Mouse (Mus musculus) ES-Bruce4 (cell line): ENCODE data around the gene Stx5a. TPM values are rescaled to one million over a fixed set of nuclear protein-coding genes. Genes with fewer than 3 reads are reported as not detected.
A peak's percentile ranks its signal among the peaks of the same experiment; 100 is the strongest.

Experiments
- H3K27ac ChIP-seq: 2 replicates; pipeline ENCODE4 v1.5.1; 2012; ENCODE audit warnings: low read length, inconsistent platforms; ENCODE audit not compliant: insufficient read depth
- H3K27me3 ChIP-seq: 2 replicates; pipeline ENCODE4 v1.6.1; 2012; ENCODE audit warnings: mild to moderate bottlenecking, low read length, inconsistent platforms; ENCODE audit not compliant: control insufficient read depth, poor library complexity, insufficient read depth, severe bottlenecking
- H3K36me3 ChIP-seq: 2 replicates; pipeline ENCODE4 v1.6.1; 2012; ENCODE audit warnings: inconsistent platforms, mild to moderate bottlenecking, low read length, moderate library complexity; ENCODE audit not compliant: control insufficient read depth, poor library complexity, insufficient read depth, severe bottlenecking
- H3K4me1 ChIP-seq: one replicate; pipeline ENCODE4 v1.8.1; 2011; ENCODE audit warnings: low read length; ENCODE audit not compliant: control insufficient read depth, insufficient read depth
- H3K4me3 ChIP-seq: 2 replicates; pipeline ENCODE4 v1.5.1; 2011; ENCODE audit warnings: low read depth, mild to moderate bottlenecking, low read length
- H3K9ac ChIP-seq: 2 replicates; pipeline ENCODE4 v1.6.1; 2012; ENCODE audit warnings: low read depth, mild to moderate bottlenecking, inconsistent platforms; ENCODE audit not compliant: poor library complexity, severe bottlenecking
- H3K9me3 ChIP-seq: replicated peaks from 2 replicates; pipeline ENCODE4 v1.6.1; 2012; ENCODE audit warnings: mild to moderate bottlenecking, low read length, inconsistent platforms; ENCODE audit not compliant: control insufficient read depth, poor library complexity, insufficient read depth, severe bottlenecking
- CTCF ChIP-seq: IDR thresholded peaks from one replicate; pipeline ENCODE4 v1.8.1; 2011; ENCODE audit warnings: low read depth, low read length
- EP300 ChIP-seq: IDR thresholded peaks from 2 replicates; pipeline ENCODE4 v1.6.1; 2011; ENCODE audit warnings: low read depth, low read length; ENCODE audit not compliant: insufficient read depth
- POLR2A ChIP-seq: IDR thresholded peaks from one replicate; pipeline ENCODE4 v1.8.1; 2011; ENCODE audit warnings: low read length; ENCODE audit not compliant: insufficient read depth
- polyA plus RNA-seq: library from polyadenylated mRNA; stranded (reverse); fragments of >200 nt; gene quantifications from 2 replicates; pipeline ENCODE4 v1.2.4, GENCODE M21; 2011; ENCODE audit warnings: low read depth; ENCODE audit not compliant: missing spikeins, insufficient read depth, insufficient read length

Gene Stx5a
- polyA plus RNA-seq, 1 experiment = 47.1 TPM

GRCm38 (mm10) chr19:8747368-8747767 lies 6.2 kb downstream of the Stx5a start:
- Histone ChIP-seq H3K4me3 (no peak overlapping the region), H3K9me3 (no peaks in the 10 kb centered on the region), H3K36me3 (peaks cover 32% of the 10 kb centered on the region), H3K4me1 (no peaks in the 10 kb centered on the region), H3K27me3 (no peaks in the 10 kb centered on the region), H3K9ac (no peak overlapping the region), H3K27ac (no peak overlapping the region)
- TF ChIP-seq EP300 (no peak), POLR2A (no peak), CTCF (no peak)

DNA sequence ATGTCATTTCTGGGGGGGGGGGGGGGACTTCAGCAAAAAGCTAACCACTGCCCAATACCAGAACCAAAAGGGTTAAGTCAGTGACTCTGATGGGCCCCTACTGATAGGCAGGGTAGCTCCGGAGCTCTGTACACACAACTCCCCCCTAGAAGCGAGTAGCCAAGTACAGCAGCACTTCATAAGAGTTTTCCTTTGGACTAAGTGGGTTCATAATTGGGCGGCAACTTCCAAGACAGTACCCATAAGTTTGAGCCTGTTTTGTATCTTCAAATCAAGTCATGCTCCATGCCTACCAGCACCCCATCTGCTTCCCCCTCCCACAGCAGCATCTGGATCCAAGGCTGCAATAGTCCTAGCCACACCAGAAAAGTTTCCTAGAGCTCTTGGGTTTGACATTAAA lies 14.4 kb downstream of the Stx5a start:
- no peak overlapping the region for H3K4me3 ChIP-seq
- peaks cover 8% of the 10 kb centered on the region for H3K36me3 ChIP-seq
- H3K4me1 ChIP-seq = no peaks in the 10 kb centered on the region
- H3K27me3 ChIP-seq = no peaks in the 10 kb centered on the region
- TF ChIP-seq CTCF (no peak), EP300 (no peak), POLR2A (no peak)
- no peak overlapping the region for H3K27ac ChIP-seq
- H3K9ac ChIP-seq = peak overlapping the region; percentile 95
- no peaks in the 10 kb centered on the region for H3K9me3 ChIP-seq

DNA sequence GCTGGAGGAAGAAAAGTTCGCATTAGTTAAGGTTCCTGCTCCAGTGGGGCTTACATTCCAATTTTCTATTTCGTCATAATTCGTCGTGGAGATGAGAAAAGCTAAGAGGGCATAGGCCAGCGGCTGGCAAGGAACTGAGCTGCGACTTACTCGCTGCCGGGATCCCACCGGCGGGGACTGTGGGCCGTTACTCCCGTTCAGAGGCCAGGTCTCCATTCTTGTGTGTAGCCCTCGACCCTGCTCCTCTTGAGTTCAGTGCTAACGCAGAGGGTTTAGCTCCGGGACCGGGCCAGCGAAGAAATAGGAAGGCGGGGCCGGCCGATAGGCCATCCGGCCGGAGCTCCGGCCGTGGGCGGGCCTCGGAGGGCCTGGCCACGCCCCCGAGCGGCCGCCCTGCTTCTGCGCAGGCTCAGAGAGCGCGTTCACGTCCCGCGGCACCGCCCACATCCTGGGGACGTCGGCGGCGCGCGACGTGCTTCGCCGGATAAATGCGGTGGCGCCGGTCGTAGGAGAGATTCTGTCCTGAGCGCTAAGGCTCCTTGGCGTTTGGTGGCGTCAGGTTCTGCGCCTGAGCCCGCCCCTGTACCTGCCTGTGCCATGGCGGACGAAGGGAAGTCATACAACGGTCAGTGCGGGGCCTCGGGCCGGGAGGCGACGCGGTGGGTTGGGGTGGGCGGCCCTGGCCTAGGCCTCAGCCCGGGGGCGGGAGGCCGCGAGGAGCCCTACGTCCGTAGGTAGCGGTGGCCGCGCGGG lies 15.6 kb downstream of the Stx5a start, which contains the start of gene Nxf1:
Nxf1 (plus strand) TSS at position 439 of the 753 bp plus-strand sequence.
- Histone ChIP-seq H3K36me3 (peaks cover 3% of the 10 kb centered on the region), H3K27ac (peak within 1 kb of the TSS; percentile 42), H3K27me3 (no peaks in the 10 kb centered on the region), H3K4me3 (peak within 1 kb of the TSS; percentile 89), H3K4me1 (no peaks in the 10 kb centered on the region), H3K9ac (peak within 1 kb of the TSS; percentile 95), H3K9me3 (no peaks in the 10 kb centered on the region)
- TF ChIP-seq EP300 (no peak), POLR2A (peak; percentile 83), CTCF (no peak)

GRCm38 (mm10) chr19:8757471-8757998 lies 16.3 kb downstream of the Stx5a start:
- Histone ChIP-seq H3K9ac (peak overlapping the region; percentile 95), H3K27ac (no peak overlapping the region), H3K4me3 (peak overlapping the region; percentile 87), H3K9me3 (no peaks in the 10 kb centered on the region), H3K36me3 (peaks cover 9% of the 10 kb centered on the region), H3K27me3 (no peaks in the 10 kb centered on the region), H3K4me1 (no peaks in the 10 kb centered on the region)
- TF ChIP-seq CTCF (no peak), POLR2A (no peak), EP300 (no peak)

GRCm38 (mm10) chr19:8758899-8759298 lies 17.7 kb downstream of the Stx5a start:
- no peak overlapping the region for H3K27ac ChIP-seq
- peak overlapping the region; percentile 95; the same call in 1 of the 2 replicates for H3K9ac ChIP-seq
- TF ChIP-seq POLR2A = no peak
- TF ChIP-seq CTCF = no peak
- no peak for TF ChIP-seq EP300
- H3K27me3 ChIP-seq = no peaks in the 10 kb centered on the region
- H3K9me3 ChIP-seq = peaks cover 2% of the 10 kb centered on the region; the same call in 1 of the 2 replicates
- no peak overlapping the region for H3K4me3 ChIP-seq
- H3K4me1 ChIP-seq = no peaks in the 10 kb centered on the region
- peaks cover 20% of the 10 kb centered on the region for H3K36me3 ChIP-seq

GRCm38 (mm10) chr19:8760757-8761156 lies 19.5 kb downstream of the Stx5a start:
- H3K36me3 ChIP-seq = peaks cover 36% of the 10 kb centered on the region
- peaks cover 16% of the 10 kb centered on the region for H3K9me3 ChIP-seq
- TF ChIP-seq POLR2A (no peak), CTCF (peak; percentile 1)

More at GRCm38 (mm10) chr19:8760757-8761156, 19.5 kb downstream of the Stx5a start:
- Histone ChIP-seq H3K9ac (no peak overlapping the region), H3K27me3 (no peaks in the 10 kb centered on the region), H3K27ac (no peak overlapping the region), H3K4me3 (no peak overlapping the region), H3K4me1 (no peaks in the 10 kb centered on the region)
